Mouse (Mus musculus) thymus, postnatal 25 days (tissue): ENCODE measurements around the gene Pdpk1.

Experiments
- DNase-seq: peaks from one replicate; pipeline ENCODE4 v3.0.0; 2022

Gene Pdpk1

GRCm38 (mm10) chr17:24150824-24151223 is at the start of gene Pdpk1:
Gene Pdpk1 (minus strand): TSS chr17:24150924.
- no peak for DNase-seq

GRCm38 (mm10) chr17:24199741-24200140 is 49.0 kb upstream of the Pdpk1 start:
- DNase-seq = no peak

DNA sequence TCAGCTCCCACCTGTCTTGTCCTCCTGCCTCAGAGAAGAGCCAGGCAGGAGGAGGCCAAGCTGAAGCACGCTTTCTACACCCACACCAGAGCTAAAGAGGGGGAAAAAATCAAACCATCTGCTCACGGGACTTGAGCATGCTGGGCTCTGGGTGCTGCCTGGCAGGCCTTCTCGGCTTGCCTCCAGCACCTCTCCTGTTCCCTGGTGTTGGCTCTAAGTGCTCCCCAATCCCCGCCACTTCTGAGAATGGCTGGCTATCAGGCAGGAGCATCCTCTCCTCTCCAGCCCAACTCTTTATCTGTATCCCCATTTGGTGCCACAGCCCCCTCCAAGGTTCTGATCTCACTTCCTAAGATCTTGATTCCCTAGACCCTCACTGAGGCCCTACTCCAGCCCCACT is 48.5 kb upstream of the Pdpk1 start:
- no peak for DNase-seq

DNA sequence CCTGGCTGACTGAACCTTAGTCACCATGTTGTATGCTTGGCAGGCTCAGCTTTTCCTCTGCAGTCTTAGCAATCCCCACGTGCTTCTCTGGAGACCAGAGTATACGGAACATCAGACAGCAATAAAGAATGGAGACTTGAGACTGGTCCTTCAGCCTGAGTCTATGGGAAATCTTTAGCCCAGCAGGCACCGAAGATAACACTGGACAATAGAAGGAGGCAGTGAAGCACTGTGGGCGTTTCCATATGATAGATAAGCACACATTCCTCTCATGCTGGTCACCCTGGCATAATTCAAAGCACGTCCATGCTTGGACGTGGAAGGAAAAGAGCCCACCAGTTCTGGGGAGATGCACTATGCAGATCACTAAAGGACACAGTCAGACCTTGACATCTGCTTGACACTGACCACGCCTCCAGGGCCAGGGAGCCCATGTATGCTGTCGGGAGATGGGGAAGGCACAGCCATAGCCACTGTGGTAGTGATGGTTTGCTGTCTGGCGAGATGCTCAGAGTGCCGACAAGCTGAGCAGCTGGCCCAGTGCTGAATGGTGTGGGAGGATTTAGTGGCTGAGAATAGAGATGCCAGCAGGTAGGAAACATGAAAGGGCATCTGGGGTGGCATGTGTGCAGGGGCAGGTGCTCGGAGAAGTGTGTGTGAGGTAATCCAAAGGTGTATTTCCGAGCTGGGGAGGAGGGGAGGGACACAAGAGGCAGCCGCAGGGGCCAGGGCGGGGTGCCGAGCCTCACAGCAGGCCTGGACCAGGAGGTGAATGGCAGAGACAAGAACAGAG is 46.5 kb upstream of the Pdpk1 start:
- no peak for DNase-seq

- no peak for DNase-seq
Measured at GRCm38 (mm10) chr17:24195349-24195748, 44.6 kb upstream of the Pdpk1 start.

GRCm38 (mm10) chr17:24193769-24194168 is 43.0 kb upstream of the Pdpk1 start:
- DNase-seq = no peak

DNA sequence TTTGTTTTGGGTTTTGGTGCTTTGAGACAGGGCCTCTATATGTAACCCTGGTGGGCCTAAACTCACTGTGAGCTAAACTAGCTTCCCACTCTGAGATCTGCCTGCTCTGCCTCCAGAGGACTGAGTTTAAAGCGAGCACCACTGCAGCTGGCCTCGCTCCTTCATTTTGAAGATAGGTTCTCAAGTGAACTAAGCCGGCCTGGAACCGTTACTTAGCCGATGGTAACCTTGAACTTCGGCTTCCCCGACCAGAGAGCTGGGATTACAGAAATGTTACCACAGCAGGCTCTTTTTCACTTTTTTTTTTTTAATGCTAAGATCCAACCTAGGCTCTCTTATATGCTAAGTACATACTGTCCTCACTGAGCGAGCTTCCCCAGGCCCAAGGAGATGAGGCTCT is 42.5 kb upstream of the Pdpk1 start:
- no peak for DNase-seq

GRCm38 (mm10) chr17:24192848-24193247 is 42.1 kb upstream of the Pdpk1 start:
- DNase-seq = no peak

- no peak for DNase-seq
Measured at GRCm38 (mm10) chr17:24191481-24191880, 40.8 kb upstream of the Pdpk1 start.

- no peak for DNase-seq
Measured at GRCm38 (mm10) chr17:24190934-24191333, 40.2 kb upstream of the Pdpk1 start.

DNA sequence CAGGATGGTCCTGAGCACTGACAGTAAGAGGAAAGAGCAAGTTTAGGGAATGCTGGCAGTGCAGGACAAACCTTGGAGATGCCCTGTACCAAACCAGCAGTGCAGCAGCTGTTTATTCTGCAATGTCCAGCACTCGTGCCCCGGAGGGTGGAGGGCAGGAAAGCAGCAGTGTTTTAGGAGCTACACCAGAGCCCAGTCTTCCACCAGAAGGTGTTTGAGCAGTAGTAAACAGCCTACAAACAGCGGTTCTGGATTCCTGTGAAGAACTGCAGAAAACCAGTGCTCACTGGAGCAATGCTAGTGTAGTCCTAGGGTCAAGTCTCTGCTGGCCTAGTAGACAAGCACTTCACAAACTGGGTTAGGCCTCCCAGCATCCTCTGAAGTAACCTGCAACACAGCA is 23.5 kb upstream of the Pdpk1 start:
- DNase-seq = no peak

DNA sequence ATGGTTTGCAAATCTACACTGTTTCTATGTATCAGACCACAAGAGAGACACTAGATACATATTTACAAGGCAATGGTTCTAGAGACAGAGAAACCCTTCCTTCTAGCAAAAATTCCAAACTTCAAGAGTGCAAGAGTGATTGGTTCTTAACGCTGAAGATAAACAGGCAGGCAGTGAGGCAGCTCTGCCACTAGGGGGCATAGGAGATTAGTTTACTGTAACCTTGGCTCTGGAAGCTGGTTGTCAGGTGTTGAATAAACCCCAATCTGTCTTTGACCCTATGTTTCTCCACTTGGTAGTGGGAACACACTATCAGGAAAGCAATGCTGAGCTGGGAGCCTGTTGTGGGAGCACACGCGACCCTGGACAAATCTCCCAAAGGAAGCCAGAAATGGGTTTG is 22.7 kb upstream of the Pdpk1 start:
- DNase-seq = peak; percentile 69

GRCm38 (mm10) chr17:24171738-24172137 is 21.0 kb upstream of the Pdpk1 start:
- no peak for DNase-seq

DNA sequence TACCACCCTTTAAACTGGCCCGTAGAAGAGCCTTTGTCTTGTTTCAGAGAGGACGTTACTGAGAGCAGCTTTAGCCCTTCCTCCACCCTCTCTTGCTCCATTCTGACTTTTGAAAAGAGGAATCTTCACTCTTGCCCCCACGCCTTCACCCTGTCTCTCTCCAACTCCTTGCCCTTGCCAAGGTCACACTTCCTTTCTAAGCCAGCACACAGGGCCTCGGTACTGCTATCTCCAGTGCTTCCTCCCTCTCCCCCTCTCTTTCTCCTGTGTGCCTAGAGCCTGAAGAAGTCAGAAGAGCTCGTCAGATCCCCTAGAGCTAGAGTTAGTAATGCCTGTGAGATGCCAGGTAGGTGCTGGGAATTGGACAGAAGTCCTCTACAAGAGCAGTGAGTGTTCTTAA is 20.0 kb upstream of the Pdpk1 start:
- DNase-seq = no peak

- no peak for DNase-seq
Measured at GRCm38 (mm10) chr17:24170125-24170524, 19.4 kb upstream of the Pdpk1 start.

- peak; percentile 95 for DNase-seq
Measured at GRCm38 (mm10) chr17:24169317-24170065, 18.8 kb upstream of the Pdpk1 start, which contains the start of gene Atp6v0c. Gene Atp6v0c (minus strand): TSS chr17:24169702.

DNA sequence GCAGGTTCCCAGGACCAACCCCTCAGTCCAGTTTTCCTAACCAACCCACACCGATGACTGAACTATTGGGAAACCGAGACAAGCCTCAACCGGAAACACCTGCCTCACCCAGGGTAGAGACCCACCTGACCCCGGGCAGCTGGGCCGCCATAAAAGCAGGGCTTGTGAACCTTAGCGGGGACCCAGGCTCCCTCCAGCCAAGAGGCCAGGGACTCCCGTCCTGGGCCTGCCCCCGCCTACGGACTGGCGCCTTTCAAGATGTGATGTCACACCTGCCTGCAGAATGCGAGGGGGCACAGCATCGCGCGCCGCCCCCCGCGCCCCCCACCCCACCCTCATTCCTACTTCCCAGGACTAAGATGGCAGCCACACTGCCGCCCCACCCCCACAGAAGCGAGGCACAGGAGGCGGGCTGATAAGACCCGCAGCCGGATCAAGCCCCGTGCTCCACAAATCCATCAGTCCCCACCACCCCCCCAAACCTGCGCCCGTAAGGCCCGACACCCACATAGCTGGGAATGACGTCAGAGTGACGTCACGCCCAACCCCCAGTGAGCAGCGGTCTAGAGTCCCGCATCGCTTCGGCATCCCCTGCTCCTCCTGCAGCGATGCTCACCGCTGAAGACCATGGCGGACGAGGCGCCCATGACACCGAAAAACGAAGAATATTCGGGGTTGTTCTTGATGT is 18.0 kb upstream of the Pdpk1 start:
- peak; percentile 73 for DNase-seq

DNA sequence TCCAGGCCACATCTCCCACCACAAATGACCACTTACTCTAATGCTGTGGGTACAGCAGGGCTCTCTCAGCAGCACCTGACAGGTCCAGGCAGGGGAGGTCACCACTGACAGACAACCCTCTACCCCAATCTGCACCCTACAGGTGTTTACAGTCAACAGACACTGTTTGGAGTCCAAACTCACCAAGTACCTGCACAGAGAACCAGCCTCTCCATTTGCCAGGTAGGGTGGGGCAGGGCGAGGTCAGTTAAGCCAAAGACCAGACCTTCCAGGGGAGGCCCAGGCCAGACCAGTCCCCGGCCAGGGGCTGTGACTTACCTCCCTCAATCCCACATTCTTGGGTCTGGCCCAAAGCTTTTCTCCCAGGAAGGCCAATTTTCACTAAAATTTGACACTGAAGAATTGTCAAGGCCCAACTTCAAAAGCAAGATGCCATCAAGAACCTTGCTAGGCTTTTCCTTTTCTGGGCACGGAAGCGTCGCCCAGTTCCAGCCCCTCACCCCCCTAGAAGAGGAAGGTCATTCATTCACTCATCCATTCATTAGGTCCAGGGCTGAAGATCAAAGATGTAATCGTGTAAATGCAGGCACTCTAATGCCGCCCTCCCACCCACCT is 17.3 kb upstream of the Pdpk1 start:
- DNase-seq = no peak

GRCm38 (mm10) chr17:24167120-24167519 is 16.4 kb upstream of the Pdpk1 start:
- no peak for DNase-seq

DNA sequence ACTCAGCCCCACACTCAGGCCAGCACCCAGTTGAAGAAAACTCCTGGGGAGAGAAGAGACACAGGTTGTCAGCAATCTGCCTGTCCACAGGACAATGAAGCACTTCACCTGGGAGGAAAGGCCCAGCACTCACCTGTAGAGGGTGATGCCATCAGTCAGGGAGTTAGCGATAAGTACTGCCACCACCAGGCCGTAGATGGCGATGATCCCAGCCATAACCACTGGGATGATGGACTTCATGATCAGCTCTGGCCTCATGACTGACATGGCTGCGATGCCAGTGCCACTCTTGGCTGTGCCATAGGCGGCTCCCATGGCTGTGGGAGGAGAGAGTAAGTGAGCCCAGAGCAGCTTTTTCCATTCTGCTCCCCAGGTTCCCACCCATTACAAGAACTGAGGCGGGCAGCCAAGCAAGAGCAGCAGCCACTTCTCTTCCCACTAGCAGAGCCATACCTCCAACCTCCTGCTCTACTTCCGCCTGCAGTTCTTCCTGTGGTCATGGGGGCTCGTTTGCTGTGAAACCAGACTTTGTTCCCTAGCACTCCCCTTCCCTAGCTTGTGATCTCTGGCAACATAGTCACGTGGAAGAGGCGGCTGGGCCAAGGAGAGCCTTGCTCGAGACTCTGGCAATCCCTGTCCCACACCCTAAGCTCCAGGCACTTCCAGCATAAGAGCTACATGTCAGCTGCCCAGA is 14.0 kb upstream of the Pdpk1 start:
- DNase-seq = no peak

GRCm38 (mm10) chr17:24163176-24163962 is 12.6 kb upstream of the Pdpk1 start, which contains the start of gene Amdhd2:
Gene Amdhd2 (minus strand): TSS chr17:24163766.
- DNase-seq = peak; percentile 91
